Mouse (Mus musculus) c-Kit-positive CD71-positive TER-119-negative erythroid progenitor cells, embryonic 14.5 days (primary cell): Measurements from ENCODE around the gene Dlec1.

Experiments
- DNase-seq: peaks from one replicate; pipeline ENCODE4 v3.0.0-alpha.2; 2013; ENCODE audit warnings: low read depth

Gene Dlec1

GRCm38 (mm10) chr9:119142066-119142465, 39.8 kb downstream of the Dlec1 start:
- DNase-seq, result no peak

GRCm38 (mm10) chr9:119143372-119143771, 41.1 kb downstream of the Dlec1 start:
- DNase-seq, result no peak

DNA sequence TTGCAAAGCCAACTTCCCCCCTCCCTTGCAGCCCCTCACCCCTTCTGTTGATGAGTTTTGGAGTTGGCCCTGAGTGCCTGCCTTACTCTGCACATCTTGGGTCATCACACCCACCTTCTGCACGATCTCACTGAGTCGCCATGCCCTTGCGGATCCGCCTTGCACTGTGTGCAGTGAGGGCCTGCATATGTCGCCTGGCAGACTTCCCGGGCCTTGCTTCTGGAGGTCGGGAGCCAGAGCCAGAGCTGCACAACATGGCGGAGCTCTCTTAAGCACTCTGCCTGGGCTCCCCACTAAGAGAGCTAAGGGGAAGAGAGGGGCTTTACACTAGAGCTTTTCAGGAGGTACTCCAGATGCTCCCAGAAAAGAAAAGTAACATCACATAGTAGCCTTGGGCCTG, 42.4 kb downstream of the Dlec1 start:
- no peak for DNase-seq

GRCm38 (mm10) chr9:119145137-119145536, 42.9 kb downstream of the Dlec1 start:
- DNase-seq, result no peak

GRCm38 (mm10) chr9:119145638-119146037, 43.4 kb downstream of the Dlec1 start:
- no peak for DNase-seq

DNA sequence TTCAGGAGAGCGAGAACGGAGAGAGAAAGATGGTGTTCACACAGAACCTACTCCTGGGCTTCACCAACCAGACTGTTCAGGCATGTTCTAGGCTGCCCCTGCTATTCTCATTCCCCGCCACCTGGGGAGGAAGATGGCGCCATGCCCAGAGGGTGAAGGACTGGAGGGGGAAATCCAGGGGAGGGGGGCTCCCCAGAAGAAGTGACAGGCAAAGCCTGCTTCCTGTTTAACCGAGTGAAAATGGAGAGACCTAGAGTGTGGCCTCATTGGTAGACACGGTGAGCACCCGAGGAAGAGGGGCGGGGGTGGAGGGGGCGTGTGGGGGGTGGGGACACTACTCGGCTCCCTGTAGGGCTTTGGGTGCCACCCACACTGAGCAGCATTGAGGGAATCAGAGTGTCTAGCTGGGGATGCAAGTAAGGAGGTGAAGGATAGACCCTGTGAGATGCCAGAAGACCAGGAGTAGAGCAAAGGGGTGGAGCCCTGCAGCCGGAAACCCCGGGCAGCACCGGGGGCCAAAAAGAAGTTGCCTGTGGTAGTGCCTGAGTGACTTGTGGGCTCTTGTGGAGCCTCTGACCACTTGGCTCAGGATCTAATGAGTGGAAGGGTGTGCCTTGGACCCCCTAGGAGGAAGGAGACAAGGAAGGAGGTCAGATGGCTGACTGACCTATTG, 44.0 kb downstream of the Dlec1 start:
- DNase-seq, result no peak

GRCm38 (mm10) chr9:119149601-119150000, 47.3 kb downstream of the Dlec1 start:
- peak; percentile 25 for DNase-seq

DNA sequence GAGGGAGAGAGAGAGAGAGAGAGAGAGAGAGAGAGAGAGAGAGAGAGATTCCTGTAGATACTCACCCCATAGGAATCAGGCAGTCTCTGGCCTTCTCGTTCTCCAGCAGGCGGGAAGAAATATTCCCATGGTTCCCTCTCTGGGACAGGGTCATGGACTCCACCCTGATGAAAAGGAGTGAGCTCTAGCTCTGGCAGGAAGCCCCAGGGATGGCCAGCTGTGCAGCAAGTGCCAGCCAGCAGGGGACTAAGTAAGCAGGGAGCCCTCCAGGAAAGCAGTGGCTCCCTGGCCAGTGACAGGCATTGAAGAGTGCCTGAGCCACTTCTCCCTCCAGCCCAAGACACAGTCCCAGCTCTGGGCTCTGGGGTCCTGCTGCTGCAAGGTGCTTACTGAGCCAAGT, 49.5 kb downstream of the Dlec1 start:
- no peak for DNase-seq

- no peak for DNase-seq
Measured at GRCm38 (mm10) chr9:119155416-119155815, 53.1 kb downstream of the Dlec1 start.

DNA sequence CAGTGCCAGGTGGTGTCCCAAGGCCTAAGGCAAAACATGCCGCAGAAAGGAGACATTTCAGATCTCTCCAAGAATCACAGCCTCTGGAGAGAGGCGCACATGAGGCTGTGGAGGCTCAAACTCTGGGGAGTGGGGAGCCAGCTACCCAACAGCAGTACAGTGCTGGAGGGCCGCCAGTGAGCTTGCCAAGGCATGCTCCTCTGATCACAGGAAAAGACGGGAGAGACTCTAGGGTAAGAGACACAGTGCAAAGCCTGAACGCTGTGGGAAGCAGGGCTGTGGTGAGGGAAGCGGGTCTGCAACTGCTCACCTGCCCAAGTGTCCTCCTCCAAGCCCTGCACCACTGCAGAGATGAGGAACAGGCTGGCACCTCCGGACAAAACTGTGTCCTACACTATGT, 53.5 kb downstream of the Dlec1 start:
- DNase-seq, result no peak

DNA sequence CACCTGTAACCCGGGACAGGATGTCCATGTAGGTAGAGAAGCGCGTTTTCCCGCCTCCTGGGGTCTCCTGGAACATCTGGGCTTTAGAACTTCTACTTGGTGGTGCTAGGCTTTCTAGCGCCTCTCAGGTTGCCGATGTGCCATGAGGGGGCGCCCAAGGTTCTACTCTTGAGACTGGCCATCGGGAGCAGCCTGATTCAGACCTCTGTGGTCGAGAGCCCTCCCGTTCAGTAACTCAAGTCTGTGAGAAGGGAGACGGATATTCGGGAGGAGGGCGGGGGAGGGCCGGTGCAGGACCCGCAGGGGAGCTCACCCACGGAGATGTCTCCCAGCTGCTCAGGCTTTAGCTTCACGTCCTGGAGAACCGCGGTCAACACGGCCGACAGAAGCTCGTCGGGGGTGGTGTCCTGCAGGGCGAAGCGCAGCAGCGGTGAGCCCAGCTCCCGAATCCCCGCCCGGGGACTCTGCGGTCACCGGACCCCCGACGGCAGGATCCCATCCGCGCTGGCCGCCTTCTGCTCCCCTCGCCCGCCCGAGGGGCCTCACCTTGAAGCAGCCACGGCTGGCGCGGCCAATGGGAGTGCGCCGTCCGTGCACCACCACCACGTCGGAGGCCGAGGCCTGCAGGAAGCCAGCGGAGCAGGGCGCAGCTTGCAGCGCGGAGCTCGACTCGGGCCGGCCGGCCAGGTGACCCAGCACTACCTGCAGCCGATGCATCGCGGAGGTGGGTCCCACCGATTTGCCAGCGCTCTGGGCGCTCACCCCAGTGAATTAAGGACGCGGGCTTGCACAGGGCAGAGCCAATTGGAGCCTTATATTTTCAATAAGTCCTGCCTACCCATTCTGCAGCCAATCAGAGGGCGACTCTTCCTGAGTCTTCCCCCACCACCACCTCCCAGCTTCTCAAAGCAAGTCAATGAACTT, 54.3 kb downstream of the Dlec1 start, which contains the start of gene Acaa1b:
Gene Acaa1b (minus strand): TSS at position 816 of the 924 bp plus-strand sequence.
- DNase-seq, result peak; percentile 24

DNA sequence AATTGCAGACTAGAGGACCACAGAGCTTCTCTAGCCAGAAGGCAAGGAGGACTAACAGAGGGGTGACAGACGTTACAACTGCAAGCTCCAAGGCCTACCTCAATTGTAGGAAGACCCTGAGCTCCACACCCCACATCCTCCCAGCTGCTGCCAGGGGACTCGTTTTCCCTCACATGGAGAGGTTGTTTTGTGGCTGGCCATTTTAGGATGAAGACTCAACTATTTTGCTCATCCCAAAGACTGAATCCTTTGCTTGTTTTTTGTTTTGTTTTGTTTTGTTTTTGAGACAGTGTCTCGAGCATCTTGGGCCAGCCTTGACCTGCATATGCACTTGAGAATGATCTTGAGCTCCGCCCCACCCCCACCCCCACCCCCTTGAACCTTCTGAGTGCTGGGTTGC, 56.6 kb downstream of the Dlec1 start, which contains the start of gene Gm47289:
Gene Gm47289 (plus strand): TSS at position 301 of the 400 bp plus-strand sequence.
- DNase-seq, result no peak

DNA sequence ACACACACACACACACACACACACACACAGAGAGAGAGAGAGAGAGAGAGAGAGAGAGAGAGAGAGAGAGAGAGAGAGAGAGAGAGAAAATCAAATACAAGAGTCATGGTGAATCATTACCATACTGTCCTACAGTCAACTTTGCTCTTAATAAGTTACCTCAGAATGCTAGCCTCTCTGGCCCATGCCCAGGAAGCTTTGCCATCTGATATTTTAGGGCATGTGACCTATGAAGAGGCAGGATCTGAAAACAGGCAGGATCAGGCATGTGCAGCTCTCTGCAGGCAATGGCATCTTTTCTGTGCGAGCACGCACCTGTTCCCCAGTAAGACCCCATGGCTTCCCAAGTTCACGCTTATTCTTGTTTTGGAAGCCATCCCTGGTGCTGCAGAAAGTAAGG, 58.4 kb downstream of the Dlec1 start:
- DNase-seq, result no peak

GRCm38 (mm10) chr9:119164743-119165142, 62.5 kb downstream of the Dlec1 start:
- no peak for DNase-seq

GRCm38 (mm10) chr9:119165548-119165947, 63.3 kb downstream of the Dlec1 start:
- no peak for DNase-seq

- no peak for DNase-seq
Measured at GRCm38 (mm10) chr9:119167608-119168007, 65.3 kb downstream of the Dlec1 start.

- no peak for DNase-seq
Measured at GRCm38 (mm10) chr9:119179292-119179691, 77.0 kb downstream of the Dlec1 start.

GRCm38 (mm10) chr9:119181241-119181728, 79.0 kb downstream of the Dlec1 start:
- no peak for DNase-seq

GRCm38 (mm10) chr9:119192202-119192990, 90.1 kb downstream of the Dlec1 start:
- DNase-seq, result peak; percentile 10
